Mouse (Mus musculus): Measurements from ENCODE around the gene Gm26661.

The Gm26661 gene

DNA sequence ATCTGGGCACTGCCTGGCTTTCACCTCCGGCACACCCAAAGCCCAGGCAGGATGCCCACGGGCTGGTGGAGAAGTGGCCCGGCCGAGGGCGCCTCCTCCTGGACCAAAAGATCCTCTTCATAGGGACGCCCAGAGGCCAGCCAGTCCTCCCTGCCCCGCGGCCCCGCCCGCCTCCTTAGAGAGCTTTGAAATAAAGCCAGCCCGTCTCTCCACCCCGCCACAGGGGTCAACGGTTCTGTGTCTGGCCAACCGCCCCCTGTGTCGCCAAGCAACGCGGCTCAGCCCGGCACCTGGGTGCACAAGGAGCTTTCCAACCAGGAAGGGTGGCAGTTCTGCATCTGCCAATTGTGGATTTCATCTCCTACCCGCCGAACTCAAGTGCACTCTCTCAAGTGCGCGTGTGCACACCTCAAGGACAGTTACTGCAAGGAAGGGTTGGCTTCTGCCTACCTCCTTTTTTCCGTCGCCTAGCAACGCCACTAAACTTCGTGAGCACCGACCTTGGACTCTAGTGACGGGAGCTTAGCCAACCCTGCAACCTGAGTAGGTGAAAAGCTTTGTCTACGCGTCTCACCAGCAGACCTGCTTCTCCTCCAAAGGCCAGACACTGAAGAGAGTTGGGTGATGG lies at the start of gene Gm26661:
TSS of gene Gm26661 (plus strand) at position 56 of the 628 bp plus-strand sequence.
- peak; percentile 70 for DNase-seq

DNA sequence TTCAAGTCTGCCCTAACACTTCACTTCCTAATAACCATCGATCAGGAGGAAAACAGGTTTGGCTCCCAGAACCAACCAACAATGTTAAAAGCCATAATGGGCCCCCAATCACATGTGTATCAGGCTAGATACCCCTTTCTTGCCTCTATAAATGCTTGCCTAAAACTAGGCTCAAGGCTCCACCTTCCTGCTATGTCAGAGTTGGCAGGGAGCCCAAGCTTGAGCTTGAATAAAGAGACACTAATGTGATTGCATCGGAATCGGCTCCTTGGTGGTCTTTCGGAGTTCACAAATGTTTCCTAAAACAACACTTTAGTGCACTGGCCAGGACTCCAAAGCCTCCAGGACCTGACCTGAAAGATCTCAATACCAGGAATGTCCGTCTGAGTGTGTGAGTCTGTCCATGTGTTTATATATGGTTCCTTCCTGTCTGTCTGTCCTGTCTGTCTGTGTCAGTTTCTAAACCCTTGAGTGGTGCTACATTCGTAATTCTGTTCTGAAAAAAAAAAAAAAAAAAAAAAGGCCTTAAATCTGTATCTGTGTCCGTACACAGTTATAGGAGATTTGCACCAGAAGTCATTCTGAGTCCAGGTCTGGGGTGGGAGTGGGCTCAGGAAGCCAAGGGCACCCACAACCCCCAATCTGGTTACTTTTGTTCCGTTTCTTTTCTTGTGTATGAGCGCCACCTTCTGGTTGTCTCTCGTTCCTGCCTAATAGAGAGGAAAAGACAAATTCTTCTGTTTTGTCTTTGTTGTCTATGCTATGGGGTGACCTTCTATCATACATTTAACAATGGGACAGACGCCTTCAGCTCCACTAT lies 42.2 kb upstream of the Gm26661 start:
- DNase-seq: peak; percentile 70

GRCm38 (mm10) chr14:7749764-7750089 lies 41.7 kb upstream of the Gm26661 start:
- DNase-seq: no peak

- peak; percentile 85 for DNase-seq
Observed at GRCm38 (mm10) chr14:7765569-7766314, 25.6 kb upstream of the Gm26661 start.

GRCm38 (mm10) chr14:7773714-7774389 lies 17.5 kb upstream of the Gm26661 start:
- DNase-seq: peak; percentile 57

DNA sequence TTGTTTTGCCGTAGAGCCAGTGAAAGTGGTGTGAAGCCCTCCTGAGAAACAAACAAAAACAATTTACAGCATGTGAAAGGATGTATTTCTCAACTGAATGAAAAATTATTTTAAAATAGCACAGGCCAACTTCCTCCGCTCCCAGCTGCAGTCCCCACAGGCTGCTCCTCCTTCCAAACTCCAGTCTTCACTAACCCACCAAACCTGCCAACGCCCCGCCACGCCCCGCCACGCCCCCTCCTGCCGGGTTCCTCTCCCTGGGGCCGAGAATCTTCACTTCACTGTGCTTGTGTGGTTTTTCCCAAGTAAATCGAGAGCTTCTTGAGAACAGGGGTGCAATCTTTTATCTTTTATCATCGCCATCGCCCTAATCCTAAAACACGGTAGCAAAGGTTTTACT lies 5.3 kb upstream of the Gm26661 start:
- no peak for DNase-seq

- no peak for DNase-seq
Observed at GRCm38 (mm10) chr14:7789266-7790030, 1.9 kb upstream of the Gm26661 start.

DNA sequence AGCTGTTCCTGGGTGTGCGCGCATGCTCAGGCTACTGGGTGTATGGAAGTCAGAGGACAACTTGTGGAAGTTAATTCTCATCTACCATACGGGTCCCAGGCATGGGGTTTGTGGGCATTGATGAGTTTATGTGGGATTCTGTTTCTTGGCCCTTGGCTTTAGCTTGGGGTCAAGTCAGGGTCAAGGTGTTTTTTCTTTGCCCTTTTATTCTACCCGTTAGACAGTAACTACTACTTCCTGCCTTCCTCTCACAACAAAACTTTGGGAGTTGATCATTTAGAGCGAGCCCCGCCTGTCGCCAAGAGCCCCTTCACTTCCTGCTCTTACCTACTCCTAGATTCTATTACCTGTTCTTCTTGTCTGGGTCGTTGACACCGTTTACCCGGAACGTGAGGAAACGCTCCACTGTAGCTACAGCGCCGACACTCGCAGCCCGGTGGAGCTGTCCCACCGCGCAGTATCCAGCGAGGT lies 291 bp upstream of the Gm26661 start:
- DNase-seq: no peak

DNA sequence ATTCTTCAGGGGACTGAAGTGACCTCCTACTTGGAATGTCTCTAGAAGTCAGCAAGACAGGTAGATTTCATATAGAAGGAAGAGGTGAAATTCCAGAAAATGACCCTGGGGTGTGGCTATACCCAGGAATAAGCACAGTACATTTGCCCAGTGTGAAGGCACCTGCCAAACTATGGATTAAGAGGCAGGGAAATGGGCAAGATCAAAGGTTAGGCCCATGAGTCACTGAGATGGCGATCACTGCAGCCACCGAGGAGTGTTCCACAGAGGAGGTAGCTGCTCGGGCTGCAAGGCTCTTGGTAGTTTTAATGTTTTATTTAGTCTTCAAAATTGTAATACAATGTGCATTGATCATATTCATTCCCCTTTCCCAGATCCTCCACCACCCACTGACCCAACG lies 4.6 kb downstream of the Gm26661 start:
- no peak for DNase-seq

DNA sequence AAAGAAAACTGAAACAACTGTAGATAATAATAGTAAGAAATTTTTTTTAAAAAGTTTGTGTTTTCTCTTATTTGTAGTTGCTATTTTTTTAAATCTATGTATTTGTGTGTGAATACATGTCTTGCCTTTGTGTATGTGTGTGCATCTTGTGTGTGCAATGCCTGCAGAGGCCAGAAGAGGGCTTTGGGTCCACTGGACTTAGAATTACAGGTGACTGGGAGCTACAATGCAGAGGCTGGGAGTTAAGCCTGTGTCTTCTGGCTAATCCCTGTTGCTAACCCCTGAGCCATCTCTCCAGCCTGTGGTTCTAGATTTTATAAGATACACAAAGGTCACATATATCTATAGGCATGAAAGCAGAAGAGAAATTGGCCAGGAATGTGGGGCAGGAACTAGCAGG lies 9.2 kb downstream of the Gm26661 start:
- DNase-seq: no peak

- peak; percentile 53 for DNase-seq
Observed at GRCm38 (mm10) chr14:7801831-7802230, 10.4 kb downstream of the Gm26661 start.

- no peak for DNase-seq
Observed at GRCm38 (mm10) chr14:7803874-7804557, 12.6 kb downstream of the Gm26661 start.

DNA sequence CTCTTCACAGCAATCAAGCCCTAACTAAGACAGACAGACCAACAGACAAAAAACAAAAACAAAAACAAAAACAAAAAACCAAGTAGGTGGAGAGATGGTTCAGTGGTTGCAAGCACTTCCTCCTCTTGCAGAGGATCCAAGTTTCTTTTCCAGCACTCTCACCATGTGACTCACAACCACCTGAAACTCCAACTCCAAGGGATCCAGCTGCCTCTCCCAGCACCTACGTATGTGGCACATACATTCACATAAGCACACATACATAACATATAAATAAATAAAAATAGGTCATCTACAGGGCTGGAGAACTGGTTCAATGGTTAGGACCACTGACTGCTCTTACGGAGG lies 13.1 kb downstream of the Gm26661 start:
- DNase-seq: no peak

DNA sequence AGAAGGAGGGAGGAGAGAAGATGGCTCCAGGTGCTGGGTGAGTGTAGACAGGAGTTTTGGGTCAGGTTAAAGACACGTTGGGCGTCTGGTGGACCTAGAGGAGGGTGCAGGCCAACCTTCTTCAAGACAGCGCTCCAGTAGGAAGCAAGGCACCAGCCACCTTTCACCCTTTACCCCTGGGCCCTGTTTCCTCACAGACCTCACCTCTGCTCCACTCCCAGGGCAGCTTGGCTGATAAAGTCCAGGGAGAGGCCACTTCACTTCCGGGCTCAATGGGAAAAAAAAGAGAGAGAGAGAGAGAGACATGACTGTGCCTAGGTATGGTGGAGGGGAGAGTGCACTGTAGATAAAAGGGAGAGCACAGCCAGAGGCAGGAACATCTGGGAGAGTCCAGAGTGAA lies 16.3 kb downstream of the Gm26661 start:
- DNase-seq: no peak

DNA sequence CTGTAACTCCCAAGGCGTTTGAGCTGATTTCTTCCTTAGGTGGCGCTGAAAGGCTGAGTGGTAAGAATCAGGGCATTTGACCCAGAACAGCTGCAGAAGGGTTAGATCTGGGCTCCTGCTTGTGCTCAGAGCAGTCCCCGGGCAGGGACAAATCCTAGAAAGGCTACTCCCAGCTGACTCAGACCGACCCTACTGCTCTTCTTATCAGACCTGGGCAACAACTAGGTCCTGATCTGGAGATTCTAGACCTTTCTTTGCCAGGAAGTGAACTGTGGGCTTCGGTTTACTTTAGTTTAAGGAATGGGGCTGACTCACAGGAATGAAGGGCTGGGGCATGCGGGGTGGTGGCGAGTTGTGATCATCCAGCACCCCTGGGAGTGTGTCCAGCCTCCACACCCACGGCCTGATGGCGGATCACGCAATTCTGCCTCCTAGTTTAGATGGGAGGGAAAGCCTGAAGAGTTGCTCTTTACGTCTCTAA lies 17.2 kb downstream of the Gm26661 start:
- DNase-seq: no peak

GRCm38 (mm10) chr14:7809043-7809955 lies 17.9 kb downstream of the Gm26661 start:
- DNase-seq: no peak

DNA sequence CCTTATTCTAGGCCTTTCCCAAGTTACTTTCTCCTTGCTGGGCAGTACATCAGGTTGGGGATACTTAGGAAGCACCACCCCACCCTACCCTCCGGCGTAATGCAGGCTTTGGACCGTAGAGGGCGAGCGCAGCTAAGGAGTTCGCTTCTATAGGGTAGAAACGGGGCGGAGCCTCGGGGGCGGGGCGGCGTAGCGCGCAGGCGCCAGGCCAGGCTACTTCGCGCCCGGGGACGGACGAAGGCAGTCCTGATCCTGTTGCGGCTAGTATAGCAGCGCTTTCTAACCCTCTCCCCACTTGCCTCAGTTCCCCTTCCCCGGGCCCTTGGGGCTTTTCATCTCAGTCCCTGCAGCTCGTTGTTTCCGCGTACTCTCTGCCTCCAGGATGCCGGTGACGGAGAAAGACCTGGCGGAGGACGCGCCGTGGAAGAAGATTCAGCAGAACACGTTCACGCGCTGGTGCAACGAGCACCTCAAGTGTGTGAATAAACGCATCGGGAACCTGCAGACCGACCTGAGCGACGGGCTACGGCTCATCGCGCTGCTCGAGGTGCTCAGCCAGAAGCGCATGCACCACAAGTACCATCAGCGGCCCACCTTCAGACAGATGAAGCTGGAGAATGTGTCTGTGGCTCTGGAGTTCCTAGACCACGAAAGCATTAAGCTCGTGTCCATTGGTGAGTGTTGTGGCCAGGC lies 26.5 kb downstream of the Gm26661 start, which contains the start of gene Flnb:
TSS of gene Flnb (plus strand) at position 188 of the 693 bp plus-strand sequence.
- DNase-seq: peak; percentile 98

GRCm38 (mm10) chr14:7818463-7819121 lies 27.2 kb downstream of the Gm26661 start:
- no peak for DNase-seq

DNA sequence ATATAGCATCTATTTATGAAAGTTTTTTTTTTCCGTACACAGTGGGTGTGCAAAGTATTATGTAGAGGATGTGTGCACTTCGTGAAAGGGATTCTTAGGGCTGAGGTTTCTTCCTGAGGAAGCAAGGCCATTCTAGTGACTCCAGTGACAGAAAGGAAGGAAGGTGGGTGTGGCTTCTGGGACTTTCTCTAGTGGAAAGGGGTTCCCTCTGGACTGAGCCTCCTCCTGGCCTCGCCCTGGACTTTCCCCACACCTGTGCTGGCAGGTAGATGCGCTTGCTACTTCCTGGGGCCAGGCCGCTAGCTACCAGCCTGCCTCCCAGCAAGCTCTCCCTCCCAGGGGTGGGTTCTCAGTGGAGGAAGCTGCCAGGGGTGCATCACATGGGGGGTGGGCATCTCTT lies 28.1 kb downstream of the Gm26661 start:
- no peak for DNase-seq
